In the genomic region with DNA sequence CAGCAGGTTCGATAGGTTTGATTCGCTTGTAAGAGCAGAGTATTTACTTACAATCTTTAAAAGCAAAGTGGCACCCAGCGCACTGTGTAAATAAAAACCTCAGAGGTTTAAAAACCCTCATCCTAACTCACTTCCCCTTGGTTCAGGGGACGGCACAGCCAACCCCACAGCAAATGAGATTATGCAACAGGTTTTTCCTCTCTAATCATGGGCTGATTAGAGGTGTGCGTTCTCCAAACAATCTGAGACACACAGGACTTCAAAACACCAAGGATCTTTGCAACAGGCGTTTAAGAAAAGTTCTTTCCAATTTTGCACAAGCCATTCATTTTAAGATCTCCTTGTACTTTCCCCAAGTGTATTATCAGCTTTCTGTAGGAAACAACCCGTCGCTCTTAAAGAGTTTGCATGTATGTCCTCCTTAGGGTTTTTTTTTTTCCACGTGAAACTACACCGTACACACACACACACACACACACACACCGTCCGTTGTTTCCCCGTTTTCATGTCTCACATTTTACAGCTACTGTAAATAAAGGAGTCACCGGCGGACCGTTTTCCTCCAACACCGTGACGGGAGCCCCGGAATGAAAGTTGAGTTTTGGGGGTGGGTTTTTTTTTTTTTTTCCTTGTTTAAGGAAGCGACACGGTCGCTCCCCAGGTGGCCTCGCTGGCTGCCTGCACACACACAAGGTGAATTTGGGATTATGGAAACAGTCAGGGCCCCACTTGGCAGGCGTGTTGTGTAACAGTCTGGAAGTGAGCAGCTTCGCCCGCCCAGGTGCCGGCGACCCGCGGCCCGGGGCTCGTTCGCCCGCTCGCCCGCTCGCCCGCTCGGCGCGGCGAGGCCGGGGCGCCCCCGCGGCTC, we compare ENCODE assay signal across 1 mouse cellular context.
TF ChIP-seq lines count a peak whose summit lies in the region.

No protein-coding gene starts in this region.

TF ChIP-seq in CH12.LX, 34 proteins besides CTCF, POLR2A, EP300 and RAD21 (continued from another document):
- TF ChIP-seq ZNF384 (IDR thresholded peaks at IDR 0.05; ENCODE audit: low read depth, low read length): peak; percentile 91
- no peak for TF ChIP-seq CHD2 (IDR thresholded peaks at IDR 0.05; ENCODE audit: low read length)
- TF ChIP-seq ETS1 (conservative IDR thresholded peaks at IDR 0.05; ENCODE audit: low read depth, low read length): peak; percentile 35
- TF ChIP-seq GABPA (IDR thresholded peaks at IDR 0.05; ENCODE audit: insufficient replicate concordance, low read depth, low read length): no peak
- TF ChIP-seq JUND (conservative IDR thresholded peaks at IDR 0.05; ENCODE audit: low read depth, low read length): 0 out of 2 replicates have a peak, but pooled peaks have one; percentile 25
- peak; percentile 69 for TF ChIP-seq BHLHE40 (IDR thresholded peaks at IDR 0.05; ENCODE audit: low read depth, low read length)
- TF ChIP-seq NRF1 (IDR thresholded peaks at IDR 0.05; ENCODE audit: low read depth, low read length): no peak
